Mouse (Mus musculus) 416B (cell line): ENCODE data around the gene Klk13.

Experiments used
- DNase-seq: peaks from one replicate; pipeline ENCODE4 v3.0.0; 2011; ENCODE audit warnings: low read depth

Klk13 gene

GRCm38 (mm10) chr7:43771916-43772315, 59.5 kb downstream of the Klk13 start:
- no peak for DNase-seq

GRCm38 (mm10) chr7:43772901-43773300, 60.5 kb downstream of the Klk13 start:
- no peak for DNase-seq

- no peak for DNase-seq
These were observed 62.0 kb downstream of the Klk13 start, which contains the start of gene Klk11 for GRCm38 (mm10) chr7:43774364-43774763. Gene Klk11, plus strand, starts transcription at chr7:43774604.

DNA sequence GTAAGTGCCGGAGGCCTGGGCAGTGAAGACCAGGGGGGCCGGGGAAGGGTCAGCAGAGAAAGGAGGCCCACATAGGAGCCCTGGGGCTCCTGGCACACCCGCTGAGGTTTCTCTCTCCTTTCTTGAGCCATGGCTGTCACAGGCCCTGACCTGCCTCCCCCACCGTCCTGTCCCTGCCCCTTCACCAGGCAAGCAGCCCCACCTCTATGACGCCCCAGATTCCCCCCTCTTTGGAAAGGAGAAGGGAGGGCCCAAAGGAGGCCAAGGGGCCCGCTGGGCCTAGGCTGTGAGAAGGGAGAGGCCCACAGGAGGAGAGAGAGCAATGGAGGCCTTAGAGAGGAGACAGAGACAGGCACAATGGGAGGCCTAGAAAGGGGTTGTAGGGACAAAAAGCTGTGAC, 62.4 kb downstream of the Klk13 start:
- no peak for DNase-seq

DNA sequence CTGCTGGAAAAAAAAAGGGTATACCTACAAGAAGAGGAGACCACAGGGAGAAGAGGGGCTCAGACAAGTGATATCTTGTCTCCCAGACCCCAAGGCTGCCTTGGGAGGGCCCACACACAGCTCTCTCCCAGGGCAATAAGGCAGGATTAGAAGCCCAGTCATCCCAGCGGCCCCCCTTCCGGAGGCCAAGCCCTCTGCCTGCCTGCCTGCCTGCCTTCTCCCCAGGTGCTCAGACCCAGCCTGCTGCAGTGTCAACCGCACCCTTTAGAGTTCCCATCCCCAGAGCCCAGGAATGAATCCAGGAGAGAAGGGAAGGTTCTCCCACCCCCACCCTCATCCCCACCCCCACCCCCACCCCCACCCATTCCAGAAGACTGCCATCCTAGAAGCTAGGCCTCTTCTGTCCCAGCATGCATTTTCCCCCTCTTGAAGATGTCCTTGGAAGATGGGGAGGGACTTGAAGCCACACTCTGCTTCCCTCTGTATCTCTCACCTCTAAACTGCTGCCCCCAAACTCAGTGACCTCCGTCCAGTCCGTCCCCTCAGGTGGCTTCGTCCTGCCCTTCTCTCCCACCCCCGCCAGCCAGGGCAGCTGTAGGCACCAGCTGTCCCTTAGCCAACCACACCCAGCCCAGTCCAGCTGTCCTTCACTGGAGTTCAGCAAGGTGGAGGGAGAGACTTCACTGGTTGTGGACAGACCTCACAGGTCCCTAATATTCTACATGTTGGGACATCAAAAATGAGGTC, 63.1 kb downstream of the Klk13 start:
- DNase-seq, result no peak

- DNase-seq, result no peak
These were observed 64.1 kb downstream of the Klk13 start for GRCm38 (mm10) chr7:43776506-43776905.
